Mouse (Mus musculus) lung, postnatal 0 days (tissue): ENCODE results near the gene Lig4.

Experiments used
- CTCF ChIP-seq: IDR thresholded peaks from 2 replicates; pipeline ENCODE4 v1.5.1; 2016; ENCODE audit warnings: antibody characterized with exemption, mild to moderate bottlenecking
- EP300 ChIP-seq: IDR thresholded peaks from 2 replicates; pipeline ENCODE4 v1.6.1; 2016; ENCODE audit warnings: antibody characterized with exemption, mild to moderate bottlenecking, control low read depth

- TF ChIP-seq CTCF: no peak
- TF ChIP-seq EP300: no peak
Observed at GRCm38 (mm10) chr8:9975276-9975675, 2.2 kb downstream of the Lig4 start.
